Mouse (Mus musculus): ENCODE results near the gene Uevld. TPM values are rescaled to one million over a fixed set of nuclear protein-coding genes. Genes with fewer than 3 reads are reported as not detected.
A peak's percentile ranks its signal among the peaks of the same experiment; 100 is the strongest.

Gene Uevld
- polyA plus RNA-seq, 1 experiment from 2014 or later = 5.8 TPM

GRCm38 (mm10) chr7:46983280-46983679, 25.0 kb upstream of the Uevld start, which contains the start of gene Gm9999:
Gene Gm9999 (plus strand): TSS chr7:46983580.
- H3K36me3 ChIP-seq (ENCODE audit: control insufficient read depth, insufficient read depth) = no peaks in the 10 kb centered on the region
- 74% methylated on average over 3 of the region's 3 CpGs for WGBS (ENCODE audit: insufficient replicate concordance)
- no peaks in the 10 kb centered on the region for H3K9me3 ChIP-seq (replicated peaks; ENCODE audit: control insufficient read depth, low read length)
- H3K4me2 ChIP-seq (ENCODE audit: low read depth, low read length) = no peak within 1 kb of the TSS
- no peak within 1 kb of the TSS for H3K9ac ChIP-seq (ENCODE audit: low read depth, low read length)
- no peak within 1 kb of the TSS for H3K27ac ChIP-seq (ENCODE audit: low read length)
- H3K4me1 ChIP-seq (ENCODE audit: control insufficient read depth, low read depth, low read length) = peaks cover 6% of the 10 kb centered on the region; the same call in 1 of the 2 replicates
- no peaks in the 10 kb centered on the region for H3K27me3 ChIP-seq (ENCODE audit: control insufficient read depth, insufficient read depth, low read depth, low read length)
- ATAC-seq (ENCODE audit: low read depth) = no peak
- H3K4me3 ChIP-seq (ENCODE audit: low read depth, low read length) = no peak within 1 kb of the TSS

DNA sequence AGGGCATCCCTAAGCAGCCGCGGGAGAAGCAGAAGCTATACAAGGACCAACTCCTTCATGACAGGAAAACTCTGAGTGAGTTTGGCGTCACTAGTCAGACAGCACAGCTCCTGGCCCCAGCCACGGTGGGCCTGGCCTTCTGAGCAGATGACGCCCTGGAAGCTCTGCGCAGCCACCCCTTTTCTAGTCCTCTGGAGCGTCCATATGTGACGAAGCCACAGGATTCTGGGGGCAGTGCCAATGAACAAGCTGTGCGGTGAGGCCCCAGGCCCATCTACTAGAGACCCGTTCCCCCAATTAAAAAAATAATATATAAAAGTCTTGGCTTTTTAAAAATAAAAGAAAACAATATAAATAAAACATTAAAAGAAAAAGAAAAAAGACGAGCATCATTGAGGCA, 17.1 kb upstream of the Uevld start:
- H3K9me3 ChIP-seq (replicated peaks; ENCODE audit: control insufficient read depth, low read length) = no peaks in the 10 kb centered on the region
- H3K27me3 ChIP-seq (ENCODE audit: control insufficient read depth, insufficient read depth, low read depth, low read length) = no peaks in the 10 kb centered on the region
- no peak overlapping the region for H3K4me3 ChIP-seq (ENCODE audit: low read depth, low read length)
- no peaks in the 10 kb centered on the region for H3K36me3 ChIP-seq (ENCODE audit: control insufficient read depth, insufficient read depth)
- 76% methylated on average over 11 of the region's 11 CpGs for WGBS (ENCODE audit: insufficient replicate concordance)
- no peak overlapping the region for H3K27ac ChIP-seq (ENCODE audit: low read length)
- peaks cover 6% of the 10 kb centered on the region for H3K4me1 ChIP-seq (ENCODE audit: control insufficient read depth, low read depth, low read length)
- H3K4me2 ChIP-seq (ENCODE audit: low read depth, low read length) = no peak overlapping the region
- ATAC-seq (ENCODE audit: low read depth) = no peak
- no peak overlapping the region for H3K9ac ChIP-seq (ENCODE audit: low read depth, low read length)

DNA sequence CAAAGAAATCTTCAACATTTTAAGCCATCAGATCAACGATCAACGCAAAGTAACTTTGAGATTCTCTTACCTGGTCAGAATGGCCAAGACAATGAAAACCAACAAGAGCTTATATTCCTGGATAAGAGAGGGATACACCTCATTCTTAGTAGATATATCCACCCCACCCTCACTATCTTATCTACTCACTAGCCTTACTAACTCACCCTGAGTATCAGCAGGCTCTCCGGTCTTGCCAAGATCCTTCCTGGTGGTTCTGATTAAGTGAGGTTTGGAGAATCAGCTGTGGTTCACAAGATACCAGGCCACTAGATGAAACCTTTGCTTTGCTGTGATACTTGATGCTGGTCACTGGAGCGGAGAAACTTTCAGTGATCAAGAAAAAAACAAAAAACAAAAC, 16.3 kb upstream of the Uevld start:
- no peak overlapping the region for H3K9ac ChIP-seq (ENCODE audit: low read depth, low read length)
- 57% methylated on average over 4 of the region's 4 CpGs for WGBS (ENCODE audit: insufficient replicate concordance)
- peaks cover 6% of the 10 kb centered on the region for H3K4me1 ChIP-seq (ENCODE audit: control insufficient read depth, low read depth, low read length)
- H3K9me3 ChIP-seq (replicated peaks; ENCODE audit: control insufficient read depth, low read length) = no peaks in the 10 kb centered on the region
- no peaks in the 10 kb centered on the region for H3K36me3 ChIP-seq (ENCODE audit: control insufficient read depth, insufficient read depth)
- no peak overlapping the region for H3K4me3 ChIP-seq (ENCODE audit: low read depth, low read length)
- H3K27ac ChIP-seq (ENCODE audit: low read length) = no peak overlapping the region
- 0 out of 2 replicates have a peak, but pooled peaks have one; percentile 27 for ATAC-seq (ENCODE audit: low read depth)
- no peak overlapping the region for H3K4me2 ChIP-seq (ENCODE audit: low read depth, low read length)
- no peaks in the 10 kb centered on the region for H3K27me3 ChIP-seq (ENCODE audit: control insufficient read depth, insufficient read depth, low read depth, low read length)

- Histone ChIP-seq H3K27ac (ENCODE audit: low read length) (no peak overlapping the region), H3K27me3 (ENCODE audit: control insufficient read depth, insufficient read depth, low read depth, low read length) (no peaks in the 10 kb centered on the region), H3K9ac (ENCODE audit: low read depth, low read length) (no peak overlapping the region), H3K36me3 (ENCODE audit: control insufficient read depth, insufficient read depth) (no peaks in the 10 kb centered on the region), H3K4me2 (ENCODE audit: low read depth, low read length) (no peak overlapping the region), H3K4me3 (ENCODE audit: low read depth, low read length) (no peak overlapping the region), H3K9me3 (replicated peaks; ENCODE audit: control insufficient read depth, low read length) (no peaks in the 10 kb centered on the region), H3K4me1 (ENCODE audit: control insufficient read depth, low read depth, low read length) (peaks cover 6% of the 10 kb centered on the region)
- 77% methylated on average over 4 of the region's 4 CpGs for WGBS (ENCODE audit: insufficient replicate concordance)
- ATAC-seq (ENCODE audit: low read depth) = no peak
These were observed 11.6 kb upstream of the Uevld start for GRCm38 (mm10) chr7:46969898-46970297.

GRCm38 (mm10) chr7:46964070-46964469, 5.7 kb upstream of the Uevld start:
- H3K4me2 ChIP-seq (ENCODE audit: low read depth, low read length) = no peak overlapping the region
- H3K27ac ChIP-seq (ENCODE audit: low read length) = no peak overlapping the region
- ATAC-seq (ENCODE audit: low read depth) = no peak
- H3K4me1 ChIP-seq (ENCODE audit: control insufficient read depth, low read depth, low read length) = peaks cover 10% of the 10 kb centered on the region
- H3K4me3 ChIP-seq (ENCODE audit: low read depth, low read length) = no peak overlapping the region
- peaks cover 3% of the 10 kb centered on the region; the same call in 1 of the 2 replicates for H3K27me3 ChIP-seq (ENCODE audit: control insufficient read depth, insufficient read depth, low read depth, low read length)
- WGBS (ENCODE audit: insufficient replicate concordance) = 51% methylated on average over 7 of the region's 7 CpGs
- no peaks in the 10 kb centered on the region for H3K9me3 ChIP-seq (replicated peaks; ENCODE audit: control insufficient read depth, low read length)
- no peak overlapping the region for H3K9ac ChIP-seq (ENCODE audit: low read depth, low read length)
- H3K36me3 ChIP-seq (ENCODE audit: control insufficient read depth, insufficient read depth) = no peaks in the 10 kb centered on the region

DNA sequence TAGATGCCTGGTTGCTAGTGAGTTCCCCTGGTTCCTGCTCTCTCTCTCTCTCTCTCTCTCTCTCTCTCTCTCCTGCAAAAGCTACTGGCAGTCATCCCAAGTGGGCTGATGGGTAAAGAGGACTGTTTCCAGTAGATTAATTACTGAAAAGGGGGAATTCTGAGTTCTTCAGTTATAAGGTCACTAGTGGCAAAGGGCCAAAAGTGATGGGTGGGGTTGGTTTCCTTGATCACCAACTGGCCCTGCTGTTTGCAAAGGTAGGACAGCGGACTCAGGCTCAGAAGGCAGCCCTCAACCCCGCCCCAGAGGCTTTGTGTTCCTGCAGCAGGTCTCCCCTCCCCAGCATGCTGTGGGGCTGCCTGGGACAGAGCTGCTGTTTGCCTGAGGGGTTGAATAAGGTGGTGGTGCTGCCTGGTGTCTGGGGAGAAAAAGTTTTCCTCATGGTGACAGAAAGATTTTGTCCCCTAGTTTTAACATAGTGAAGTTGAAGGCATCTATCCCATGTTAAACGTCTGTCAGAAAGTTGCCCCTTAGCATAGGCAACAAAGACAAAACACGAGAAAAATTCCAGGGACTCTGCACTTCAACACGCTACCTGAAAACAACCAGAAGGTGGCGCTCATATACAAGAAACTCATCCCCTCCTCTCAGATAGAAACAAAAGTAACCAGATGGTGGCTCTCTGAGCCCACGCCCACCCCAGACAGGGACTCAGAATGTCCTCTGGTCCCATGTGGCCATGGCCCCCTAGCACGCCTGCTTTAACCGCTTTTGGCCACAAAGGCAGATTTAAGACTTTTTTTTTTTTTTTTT, 4.7 kb upstream of the Uevld start:
- WGBS (ENCODE audit: insufficient replicate concordance) = 1% methylated on average over 9 of the region's 9 CpGs
- peaks cover 15% of the 10 kb centered on the region for H3K4me1 ChIP-seq (ENCODE audit: control insufficient read depth, low read depth, low read length)
- peak overlapping the region; percentile 29 for H3K4me2 ChIP-seq (ENCODE audit: low read depth, low read length)
- no peak overlapping the region for H3K27ac ChIP-seq (ENCODE audit: low read length)
- no peak for ATAC-seq (ENCODE audit: low read depth)
- H3K27me3 ChIP-seq (ENCODE audit: control insufficient read depth, insufficient read depth, low read depth, low read length) = peaks cover 3% of the 10 kb centered on the region; the same call in 1 of the 2 replicates
- no peaks in the 10 kb centered on the region for H3K9me3 ChIP-seq (replicated peaks; ENCODE audit: control insufficient read depth, low read length)
- H3K36me3 ChIP-seq (ENCODE audit: control insufficient read depth, insufficient read depth) = no peaks in the 10 kb centered on the region
- H3K9ac ChIP-seq (ENCODE audit: low read depth, low read length) = no peak overlapping the region
- H3K4me3 ChIP-seq (ENCODE audit: low read depth, low read length) = no peak overlapping the region

GRCm38 (mm10) chr7:46962132-46962531, 3.8 kb upstream of the Uevld start:
- H3K9me3 ChIP-seq (replicated peaks; ENCODE audit: control insufficient read depth, low read length) = no peaks in the 10 kb centered on the region

GRCm38 (mm10) chr7:46960991-46961390, 2.7 kb upstream of the Uevld start:
- Histone ChIP-seq H3K27ac (ENCODE audit: low read length) (no peak overlapping the region), H3K27me3 (ENCODE audit: control insufficient read depth, insufficient read depth, low read depth, low read length) (peaks cover 3% of the 10 kb centered on the region; the same call in 1 of the 2 replicates), H3K4me1 (ENCODE audit: control insufficient read depth, low read depth, low read length) (peaks cover 24% of the 10 kb centered on the region), H3K36me3 (ENCODE audit: control insufficient read depth, insufficient read depth) (no peaks in the 10 kb centered on the region), H3K4me3 (ENCODE audit: low read depth, low read length) (no peak overlapping the region), H3K9ac (ENCODE audit: low read depth, low read length) (no peak overlapping the region), H3K4me2 (ENCODE audit: low read depth, low read length) (no peak overlapping the region), H3K9me3 (replicated peaks; ENCODE audit: control insufficient read depth, low read length) (no peaks in the 10 kb centered on the region)
- no peak for ATAC-seq (ENCODE audit: low read depth)
- WGBS (ENCODE audit: insufficient replicate concordance) = 26% methylated on average over 3 of the region's 3 CpGs

More at GRCm38 (mm10) chr7:46962132-46962531, 3.8 kb upstream of the Uevld start:
- H3K27me3 ChIP-seq (ENCODE audit: control insufficient read depth, insufficient read depth, low read depth, low read length) = peaks cover 3% of the 10 kb centered on the region; the same call in 1 of the 2 replicates
- H3K4me1 ChIP-seq (ENCODE audit: control insufficient read depth, low read depth, low read length) = peaks cover 21% of the 10 kb centered on the region
- no peak for ATAC-seq (ENCODE audit: low read depth)
- H3K4me3 ChIP-seq (ENCODE audit: low read depth, low read length) = no peak overlapping the region
- no peak overlapping the region for H3K4me2 ChIP-seq (ENCODE audit: low read depth, low read length)
- no peak overlapping the region for H3K9ac ChIP-seq (ENCODE audit: low read depth, low read length)
- no peaks in the 10 kb centered on the region for H3K36me3 ChIP-seq (ENCODE audit: control insufficient read depth, insufficient read depth)
- H3K27ac ChIP-seq (ENCODE audit: low read length) = no peak overlapping the region

GRCm38 (mm10) chr7:46958853-46959252, 526 bp upstream of the Uevld start:
- Histone ChIP-seq H3K4me2 (ENCODE audit: low read depth, low read length) (peak overlapping the region; percentile 91), H3K4me3 (ENCODE audit: low read depth, low read length) (peak overlapping the region; percentile 74), H3K27ac (ENCODE audit: low read length) (no peak overlapping the region), H3K9ac (ENCODE audit: low read depth, low read length) (peak overlapping the region; percentile 57; the same call in 1 of the 2 replicates), H3K36me3 (ENCODE audit: control insufficient read depth, insufficient read depth) (no peaks in the 10 kb centered on the region; the same call in 1 of the 2 replicates), H3K9me3 (replicated peaks; ENCODE audit: control insufficient read depth, low read length) (no peaks in the 10 kb centered on the region), H3K4me1 (ENCODE audit: control insufficient read depth, low read depth, low read length) (peaks cover 24% of the 10 kb centered on the region), H3K27me3 (ENCODE audit: control insufficient read depth, insufficient read depth, low read depth, low read length) (peaks cover 3% of the 10 kb centered on the region; the same call in 1 of the 2 replicates)
- no peak for ATAC-seq (ENCODE audit: low read depth)
- WGBS (ENCODE audit: insufficient replicate concordance) = 16% methylated on average over 9 of the region's 9 CpGs

Data from liver, embryonic 16.5 days (tissue).